Mouse (Mus musculus) kidney, adult 9 months (tissue): Measurements from ENCODE around the gene Gm49776.
A peak's percentile ranks its signal among the peaks of the same experiment; 100 is the strongest.

Experiments used
- DNase-seq: peaks from one replicate; pipeline ENCODE4 v3.0.0; 2022

The Gm49776 gene

GRCm38 (mm10) chr16:18233919-18234670, 24.0 kb downstream of the Gm49776 start:
- DNase-seq = no peak

DNA sequence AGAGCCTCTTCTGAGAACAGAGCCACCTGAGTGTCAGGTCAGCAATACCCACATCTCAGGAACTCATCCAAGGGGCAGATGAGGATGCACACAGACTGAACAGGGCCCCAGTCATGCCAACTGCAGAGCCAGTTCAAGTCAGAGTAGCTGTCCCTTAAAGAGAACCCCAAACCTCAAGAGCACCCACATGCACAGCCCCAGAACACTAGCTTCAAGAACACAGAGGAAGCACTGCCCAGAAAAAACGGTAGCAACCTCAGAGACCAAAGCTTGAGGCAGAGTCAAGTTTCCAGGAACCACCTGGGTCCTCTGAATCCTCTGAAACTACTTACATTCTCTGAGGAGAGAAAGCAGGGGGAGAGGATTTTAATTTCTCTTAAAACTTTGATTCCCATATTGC, 24.7 kb downstream of the Gm49776 start:
- no peak for DNase-seq

GRCm38 (mm10) chr16:18231451-18231850, 26.7 kb downstream of the Gm49776 start:
- no peak for DNase-seq

DNA sequence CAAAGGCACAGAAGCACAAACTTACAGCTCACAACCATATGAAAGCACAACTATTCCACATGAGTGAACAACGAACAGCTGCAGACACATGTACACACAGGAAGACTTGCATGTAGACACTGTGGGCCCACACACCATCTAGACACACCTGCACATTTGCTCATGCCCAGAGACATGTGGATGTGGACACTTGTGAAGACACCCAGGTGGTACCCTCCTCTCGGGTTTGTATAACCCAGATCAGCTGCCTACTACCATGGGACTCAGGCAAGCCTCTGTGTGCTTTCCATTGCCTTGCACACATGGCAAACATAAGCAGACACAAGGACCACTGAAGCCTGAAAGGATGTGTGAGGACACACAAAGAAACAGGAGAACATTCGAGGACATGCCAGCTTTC, 27.1 kb downstream of the Gm49776 start:
- no peak for DNase-seq

- DNase-seq = no peak
Observed at GRCm38 (mm10) chr16:18230617-18231016, 27.5 kb downstream of the Gm49776 start.

- DNase-seq = no peak
Observed at GRCm38 (mm10) chr16:18229622-18230021, 28.5 kb downstream of the Gm49776 start.

GRCm38 (mm10) chr16:18228856-18229255, 29.3 kb downstream of the Gm49776 start:
- no peak for DNase-seq

DNA sequence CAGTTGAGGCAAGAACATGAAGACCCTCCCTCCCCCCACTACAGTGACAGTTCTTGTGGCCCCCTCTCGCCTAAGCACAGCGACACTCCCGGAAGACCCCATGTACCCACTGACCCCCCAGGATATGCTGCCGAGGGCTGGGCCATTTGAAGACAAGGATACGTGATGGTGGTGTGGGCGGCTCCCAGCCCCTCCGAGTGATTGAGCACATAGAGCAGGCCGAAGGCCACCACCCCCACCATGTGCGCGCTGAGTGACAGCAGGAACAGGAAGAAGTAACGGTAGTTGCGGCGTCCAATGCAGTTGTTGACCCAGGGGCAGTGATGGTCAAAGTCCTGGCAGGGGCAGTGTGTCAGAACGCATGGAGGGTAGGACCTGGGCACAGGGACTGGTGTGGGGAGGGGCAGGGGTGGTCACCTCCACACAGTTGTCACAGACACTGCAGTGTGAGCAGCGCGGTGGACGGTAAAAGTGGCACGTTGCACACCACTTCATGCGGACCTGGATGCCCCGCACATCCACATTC, 30.2 kb downstream of the Gm49776 start:
- DNase-seq = no peak

GRCm38 (mm10) chr16:18227187-18227586, 30.9 kb downstream of the Gm49776 start:
- no peak for DNase-seq

GRCm38 (mm10) chr16:18222188-18222587, 35.9 kb downstream of the Gm49776 start:
- no peak for DNase-seq

GRCm38 (mm10) chr16:18221543-18221898, 36.6 kb downstream of the Gm49776 start:
- no peak for DNase-seq

GRCm38 (mm10) chr16:18220856-18221542, 37.1 kb downstream of the Gm49776 start:
- no peak for DNase-seq

GRCm38 (mm10) chr16:18220001-18220400, 38.1 kb downstream of the Gm49776 start:
- no peak for DNase-seq

DNA sequence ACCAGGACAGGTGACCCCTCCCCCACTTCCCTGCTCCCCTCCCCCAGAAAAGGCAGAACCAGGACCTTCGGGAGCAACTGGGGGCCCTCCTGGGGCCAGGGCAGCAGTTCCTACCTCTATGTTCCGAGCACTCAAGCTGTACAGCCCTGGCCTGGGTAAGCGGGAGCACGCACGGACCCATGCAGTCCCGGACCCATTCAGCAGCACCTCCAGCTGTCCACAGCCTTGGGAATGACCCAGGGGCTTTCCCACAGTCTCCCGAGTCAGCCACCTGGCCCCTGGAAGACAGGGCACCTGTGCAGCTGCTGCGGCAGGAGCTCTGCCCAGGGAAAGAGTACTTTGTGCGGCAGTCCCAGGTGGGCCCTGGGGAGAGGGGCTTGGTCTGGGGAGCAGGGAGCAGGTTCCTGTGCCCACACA, 39.5 kb downstream of the Gm49776 start:
- no peak for DNase-seq

DNA sequence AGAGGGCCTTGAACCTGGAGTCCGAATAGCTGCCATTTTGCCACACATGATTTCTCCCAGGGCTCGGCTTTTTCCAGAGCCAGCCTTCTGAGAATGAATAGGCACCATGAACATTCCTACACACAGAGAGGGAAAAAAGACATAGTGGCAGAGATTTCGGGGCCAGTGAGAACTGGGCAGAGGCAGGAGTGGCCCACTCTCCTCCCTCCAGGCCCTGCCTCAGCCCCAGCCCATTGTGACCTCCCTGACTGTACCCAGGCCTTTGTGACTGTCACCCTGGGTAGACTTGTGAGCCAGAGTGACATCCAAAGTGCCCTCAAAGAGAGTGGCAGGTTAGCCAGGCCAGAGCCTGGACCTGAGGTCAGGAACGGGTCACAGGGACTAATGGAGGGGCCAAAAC, 40.5 kb downstream of the Gm49776 start, which contains the start of gene Ccdc188:
TSS of gene Ccdc188 (plus strand) at position 301 of the 400 bp plus-strand sequence.
- DNase-seq = no peak

DNA sequence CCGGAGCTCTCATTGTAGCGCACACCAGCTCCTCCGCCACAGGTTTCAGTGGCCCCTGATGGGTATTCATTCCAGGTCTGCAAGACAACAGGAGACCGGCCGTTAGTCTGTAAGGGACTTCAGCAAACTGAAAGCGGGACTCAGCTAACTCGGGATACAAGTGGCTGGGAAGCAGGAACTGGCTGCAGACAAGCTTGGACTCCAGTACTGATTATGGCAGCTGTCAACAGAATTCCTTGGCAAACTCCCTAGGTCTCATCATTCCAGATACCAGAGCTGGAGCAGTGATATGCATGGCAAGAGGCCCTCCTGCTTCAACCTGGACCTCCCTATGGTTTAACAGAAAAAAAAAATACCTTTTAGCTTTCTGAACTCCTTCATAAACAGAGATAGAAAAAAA, 43.3 kb downstream of the Gm49776 start:
- no peak for DNase-seq

- DNase-seq = no peak
Observed at GRCm38 (mm10) chr16:18213689-18214088, 44.4 kb downstream of the Gm49776 start.

GRCm38 (mm10) chr16:18211417-18212171, 46.5 kb downstream of the Gm49776 start:
- peak; percentile 84 for DNase-seq

DNA sequence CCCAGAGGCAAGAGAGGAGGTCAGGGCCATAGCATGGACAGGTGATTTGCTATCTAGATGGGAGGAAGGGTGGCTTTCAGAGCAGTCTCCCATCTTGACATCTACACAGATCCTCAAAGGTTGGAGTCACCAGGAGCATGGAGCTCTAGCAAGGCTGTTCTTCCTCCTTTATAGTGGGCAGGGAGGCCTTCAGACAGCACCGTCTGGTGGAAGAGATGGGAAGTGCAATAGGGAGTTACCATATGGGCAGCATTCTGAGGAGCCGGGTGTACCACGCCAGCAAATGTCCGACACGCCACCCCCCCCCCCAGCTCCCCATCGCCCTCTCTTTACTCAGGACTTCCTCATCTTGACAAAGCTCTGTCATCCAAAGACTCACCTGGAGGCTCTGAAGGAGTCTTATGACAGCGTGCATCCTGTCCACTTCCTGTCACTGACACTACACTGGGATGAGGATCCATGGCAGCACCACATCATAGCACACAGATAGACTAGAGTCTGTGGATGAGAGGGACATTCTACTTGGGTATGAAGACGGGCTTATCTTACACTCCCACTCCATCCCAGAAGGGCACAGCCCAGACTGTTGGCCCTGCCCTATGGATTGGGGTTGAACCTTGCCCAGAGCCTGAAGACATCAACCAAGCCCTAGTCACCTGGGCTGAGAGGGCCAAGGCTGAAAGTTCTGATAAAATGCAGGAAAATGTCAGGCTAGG, 47.3 kb downstream of the Gm49776 start:
- DNase-seq = peak; percentile 70

DNA sequence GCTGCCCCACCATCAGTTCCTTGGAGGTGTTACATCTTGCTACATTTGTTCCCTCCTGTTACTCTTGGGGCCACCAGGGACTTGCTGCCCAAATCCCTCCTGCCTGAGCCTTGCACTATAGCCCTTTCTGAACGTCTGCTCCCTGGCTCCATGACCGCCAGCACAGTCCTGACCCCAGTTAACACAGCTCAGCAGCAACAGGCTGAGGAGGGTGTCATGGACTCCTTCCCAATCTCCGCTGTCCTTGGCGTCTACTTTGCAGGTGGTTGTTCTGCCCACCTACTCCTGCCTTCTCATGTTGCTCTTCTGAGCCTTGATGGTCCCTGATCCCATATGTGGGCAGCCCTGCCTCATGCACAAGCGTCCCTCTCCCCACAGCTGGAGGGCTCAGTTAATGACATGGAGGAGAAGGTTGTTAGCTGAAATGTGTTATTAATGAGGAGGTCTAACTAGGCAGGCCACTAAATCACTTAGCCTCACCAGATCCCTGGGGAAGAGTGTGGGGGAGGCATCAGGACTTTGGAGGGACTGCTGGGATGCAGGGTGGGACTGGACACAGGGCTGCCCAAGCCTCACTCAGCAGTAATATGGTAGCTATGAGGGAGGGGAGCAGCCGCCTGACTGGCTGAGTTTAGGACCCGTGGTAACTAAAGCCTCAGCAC, 54.6 kb downstream of the Gm49776 start:
- no peak for DNase-seq

GRCm38 (mm10) chr16:18202061-18202460, 56.1 kb downstream of the Gm49776 start:
- no peak for DNase-seq

GRCm38 (mm10) chr16:18201620-18202019, 56.5 kb downstream of the Gm49776 start:
- no peak for DNase-seq
